Mouse (Mus musculus) ovary, postnatal 10 days (tissue): ENCODE data around the gene Cfd.
A peak's percentile ranks its signal among the peaks of the same experiment; 100 is the strongest.
"Not testable (repeated sequence)": the region's sequence is repeated elsewhere in the genome, so short reads cannot be mapped to it uniquely, and the experiment has no call there.

Experiments used
- DNase-seq: peaks from one replicate; pipeline ENCODE4 v3.0.0; 2022; ENCODE audit warnings: low spot score

The Cfd gene

DNA sequence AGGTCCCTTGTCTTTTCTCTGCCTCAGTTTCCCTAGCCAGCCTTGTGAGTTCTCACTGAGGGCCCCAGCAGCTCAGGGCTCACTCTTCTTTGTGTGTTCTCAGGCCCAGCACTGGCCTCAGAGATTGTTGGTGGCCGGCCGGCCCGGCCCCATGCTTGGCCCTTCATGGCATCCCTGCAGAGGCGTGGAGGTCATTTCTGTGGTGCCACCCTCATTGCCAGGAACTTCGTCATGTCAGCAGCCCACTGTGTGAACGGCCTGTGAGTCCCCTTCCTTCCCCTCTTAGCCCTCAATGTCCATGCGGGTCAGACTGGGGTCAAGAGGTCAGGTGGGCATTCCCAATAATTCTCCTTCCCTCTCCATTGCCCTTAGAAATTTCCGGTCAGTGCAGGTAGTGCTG is 4.0 kb upstream of the Cfd start:
- DNase-seq = no peak

DNA sequence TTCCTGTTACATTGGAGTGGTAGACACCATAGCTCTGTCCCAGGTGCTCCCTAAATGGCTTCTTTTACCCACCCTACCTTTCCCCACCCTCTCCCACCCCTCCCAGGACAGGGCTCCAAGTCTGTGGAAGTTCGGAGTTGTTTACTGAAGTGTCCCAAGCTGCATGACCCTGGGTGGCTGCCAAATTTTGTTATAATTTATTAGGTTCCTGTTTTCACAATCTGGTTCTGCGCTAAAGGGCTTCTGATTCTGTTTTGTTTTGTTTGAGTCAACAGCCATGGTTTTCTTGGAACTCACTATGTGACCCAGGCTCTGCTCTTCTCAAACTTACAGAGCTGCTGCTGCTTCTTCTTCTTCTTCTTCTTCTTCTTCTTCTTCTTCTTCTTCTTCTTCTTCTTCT is 1.3 kb upstream of the Cfd start:
- no peak for DNase-seq

DNA sequence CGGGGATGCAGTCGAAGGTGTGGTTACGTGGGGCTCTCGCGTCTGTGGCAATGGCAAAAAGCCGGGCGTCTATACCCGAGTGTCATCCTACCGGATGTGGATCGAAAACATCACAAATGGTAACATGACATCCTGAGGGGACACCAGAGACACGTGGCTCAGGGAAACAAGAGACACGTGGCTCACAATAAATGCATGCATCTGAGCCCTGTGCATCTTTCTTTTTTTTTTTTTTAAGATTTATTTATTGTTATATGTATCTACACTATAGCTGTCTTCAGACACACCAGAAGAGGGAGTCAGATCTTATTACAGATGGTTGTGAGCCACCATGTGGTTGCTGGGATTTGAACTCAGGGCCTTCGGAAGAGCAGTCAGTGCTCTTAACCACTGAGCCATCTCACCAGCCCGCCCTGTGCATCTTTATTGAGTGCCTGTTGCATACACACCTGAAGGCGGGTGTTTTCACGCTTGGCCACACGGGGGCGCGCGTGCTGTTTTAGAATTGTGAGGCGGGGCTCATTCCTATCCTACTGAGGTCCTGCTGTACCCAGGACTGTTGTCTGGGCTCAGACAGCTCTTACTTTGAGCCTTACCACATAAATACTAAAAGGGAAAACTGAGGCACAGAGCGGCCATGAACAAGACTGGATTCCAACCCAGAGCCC is 1.9 kb downstream of the Cfd start:
- not testable (repeated sequence) for DNase-seq

DNA sequence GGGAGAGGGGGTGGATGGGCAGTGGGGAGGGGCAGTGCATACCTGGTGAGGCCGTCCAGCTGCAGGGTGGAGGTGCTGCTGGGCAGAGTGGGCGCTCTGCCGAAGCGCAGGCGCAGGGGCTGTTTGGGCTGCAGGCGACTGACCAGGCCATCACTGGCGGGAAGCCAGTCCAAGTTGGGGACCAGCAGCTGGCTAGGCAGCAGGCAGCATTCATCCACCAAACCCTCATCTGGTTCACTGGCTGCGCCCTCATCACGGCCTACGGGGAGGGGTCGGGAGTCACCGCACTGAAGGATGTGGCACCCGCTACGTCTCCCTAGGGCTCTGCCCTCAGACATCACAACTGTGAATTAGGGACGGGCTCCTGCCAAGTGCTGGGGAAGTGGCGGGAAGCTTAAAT is 5.7 kb downstream of the Cfd start:
- DNase-seq = no peak

DNA sequence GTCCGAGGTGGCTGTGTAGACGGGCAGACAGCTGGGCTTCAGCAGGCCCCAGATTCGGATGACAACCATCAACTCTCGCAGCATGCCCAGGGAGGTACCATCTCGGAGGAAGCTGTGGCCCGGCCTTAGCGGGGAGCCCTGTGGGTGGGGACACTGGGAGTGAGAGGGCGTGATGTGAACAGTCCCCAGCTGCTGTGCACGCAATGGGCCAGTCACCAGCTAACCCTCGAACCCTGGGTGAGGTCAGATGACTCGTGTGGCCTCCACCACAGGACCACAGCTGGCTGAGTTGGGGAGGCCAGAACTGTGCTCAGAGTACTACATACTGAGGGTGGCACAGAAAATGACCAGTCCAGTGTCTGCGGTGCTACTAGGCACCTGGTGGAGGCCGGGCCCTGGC is 6.2 kb downstream of the Cfd start:
- no peak for DNase-seq

DNA sequence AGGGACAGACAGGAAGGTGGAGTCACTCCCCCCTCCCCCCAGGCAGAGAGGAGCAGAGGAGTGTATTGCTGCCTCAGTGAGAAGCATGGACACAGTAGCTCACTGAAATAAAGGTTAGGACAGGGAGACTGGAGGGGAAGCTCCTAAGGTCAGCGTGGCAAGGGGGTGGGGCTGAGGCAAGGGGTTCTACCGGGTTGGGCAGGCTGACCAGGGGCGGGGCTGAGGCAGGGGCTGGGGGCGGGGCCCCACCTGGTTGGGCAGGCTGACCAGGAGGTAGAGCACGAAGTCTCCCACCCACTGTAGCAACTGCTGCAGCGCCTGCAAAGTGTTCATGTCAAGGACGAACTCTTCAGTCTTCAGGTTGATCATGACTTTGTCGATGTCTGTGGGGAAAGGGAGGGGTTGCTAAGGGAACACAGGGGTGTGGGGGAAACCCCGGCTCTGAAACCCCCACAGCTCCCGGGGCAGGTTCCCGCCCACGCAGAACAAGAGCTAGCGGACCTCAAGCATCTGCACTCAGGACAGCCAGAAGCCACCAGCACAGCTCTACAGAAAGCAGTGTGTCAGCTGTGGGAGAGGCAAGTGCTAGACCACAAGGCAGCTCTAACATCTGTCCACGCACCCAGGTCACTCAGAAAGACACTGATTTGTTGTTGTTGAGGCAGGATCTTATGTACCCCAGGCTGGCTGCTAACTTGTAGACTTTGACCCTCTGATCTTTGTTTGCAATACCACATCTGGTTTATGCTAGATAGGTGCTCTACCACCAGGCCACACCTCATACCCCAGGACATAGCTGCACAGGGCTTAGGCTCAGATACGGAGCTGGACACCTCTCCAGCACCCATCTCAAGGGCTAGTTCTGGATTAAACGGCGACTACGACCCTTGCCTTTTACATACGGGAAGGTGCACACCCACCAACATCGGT is 6.9 kb downstream of the Cfd start:
- DNase-seq = no peak

DNA sequence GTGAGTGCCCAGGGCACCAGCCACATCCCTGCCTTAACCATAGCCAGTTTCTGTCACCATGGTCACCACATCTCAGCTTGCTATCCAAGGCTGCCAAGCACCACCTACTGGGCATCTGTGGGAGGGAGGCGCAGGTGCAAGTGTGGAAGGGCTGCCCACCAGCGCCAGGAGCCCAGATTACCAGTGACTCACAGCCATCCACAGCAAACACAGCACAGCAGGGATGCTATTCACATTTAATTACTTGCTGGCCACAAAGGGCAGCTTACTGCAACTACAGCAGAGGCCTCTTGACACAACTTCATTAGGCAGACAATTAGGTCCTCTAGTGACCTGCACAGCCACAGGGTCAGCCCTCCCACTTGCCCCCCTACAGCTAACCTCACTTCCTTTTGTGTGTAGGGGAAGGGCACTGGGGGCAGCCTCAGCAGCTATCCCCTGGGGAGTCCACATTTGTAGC is 10.3 kb downstream of the Cfd start:
- DNase-seq = no peak

DNA sequence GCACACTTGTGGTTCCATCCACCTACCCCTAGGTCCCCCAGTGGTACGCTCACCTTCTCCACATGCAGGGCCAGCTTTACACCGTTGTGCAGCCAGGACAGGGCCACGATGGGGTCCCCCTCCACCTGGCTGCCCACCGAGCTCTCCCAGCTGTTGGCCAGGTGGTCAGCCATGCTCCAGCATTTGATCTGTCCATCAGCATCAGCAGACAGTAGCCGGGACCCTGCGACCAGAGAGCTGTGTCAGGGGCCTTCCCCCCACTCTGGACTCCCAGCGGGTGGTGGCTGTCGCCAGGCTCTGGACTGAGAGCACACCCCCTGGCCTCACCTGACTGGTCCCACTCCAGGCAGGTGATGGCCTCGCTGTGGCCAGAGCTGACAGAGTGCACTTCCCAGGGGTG is 16.1 kb downstream of the Cfd start:
- DNase-seq = no peak

DNA sequence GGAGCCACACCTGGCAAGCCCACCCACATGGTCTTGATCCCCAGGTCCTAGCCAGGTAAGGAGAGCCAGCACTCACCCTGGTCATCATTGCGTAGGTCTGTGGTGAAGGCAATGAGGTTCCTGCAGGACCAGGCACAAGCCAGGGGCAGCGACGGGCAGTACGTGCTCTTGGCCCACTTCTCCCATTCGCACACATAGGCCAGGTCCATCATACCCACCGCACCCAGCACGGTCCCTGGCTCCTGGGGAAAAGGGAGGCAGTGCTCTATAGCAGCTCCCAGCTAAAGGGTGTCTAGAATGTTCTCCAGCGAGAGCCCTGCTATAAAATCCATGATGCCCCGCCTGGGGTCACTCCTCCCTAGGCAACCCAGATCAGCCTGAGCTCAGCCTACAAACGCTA is 16.8 kb downstream of the Cfd start:
- DNase-seq = no peak

DNA sequence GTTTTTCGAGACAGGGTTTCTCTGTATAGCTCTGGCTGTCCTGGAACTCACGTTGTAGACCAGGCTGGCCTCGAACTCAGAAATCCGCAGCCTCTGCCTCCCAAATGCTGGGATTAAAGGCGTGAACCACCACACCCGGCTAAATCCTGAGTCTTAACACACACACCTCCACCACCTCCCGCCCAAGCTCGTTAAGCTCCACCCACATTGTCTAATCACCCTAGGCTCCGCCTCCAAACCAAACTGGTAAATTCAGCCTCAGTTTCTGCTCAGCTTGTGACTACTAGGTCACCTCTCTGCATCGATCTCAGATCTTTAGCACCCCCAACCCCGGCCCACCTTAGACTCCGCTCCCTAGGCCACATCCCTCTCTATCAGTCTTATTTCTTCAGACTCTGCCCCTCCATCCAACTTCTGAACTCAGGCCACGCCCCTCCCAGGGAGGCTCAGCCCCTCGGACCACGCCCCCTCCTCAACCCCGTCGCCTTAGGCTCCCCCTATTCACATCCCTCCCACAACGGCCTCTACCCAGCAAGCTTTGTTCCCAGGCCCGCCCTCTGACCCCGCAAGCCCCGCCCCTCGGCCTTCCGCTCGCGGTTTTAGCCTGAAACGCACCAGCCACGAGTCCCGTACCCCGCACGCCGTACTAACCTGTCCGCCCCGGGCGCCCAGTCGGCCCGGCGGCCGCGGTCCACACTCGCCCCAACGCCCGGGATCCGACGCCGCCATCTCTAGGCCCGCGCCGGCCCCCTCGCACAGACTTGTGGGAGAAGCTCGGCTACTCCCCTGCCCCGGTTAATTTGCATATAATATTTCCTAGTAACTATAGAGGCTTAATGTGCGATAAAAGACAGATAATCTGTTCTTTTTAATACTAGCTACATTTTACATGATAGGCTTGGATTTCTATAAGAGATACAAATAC is 17.8 kb downstream of the Cfd start, which contains the start of gene Med16:
Gene Med16 (minus strand): TSS at position 757 of the 925 bp plus-strand sequence.
- DNase-seq = peak; percentile 92

DNA sequence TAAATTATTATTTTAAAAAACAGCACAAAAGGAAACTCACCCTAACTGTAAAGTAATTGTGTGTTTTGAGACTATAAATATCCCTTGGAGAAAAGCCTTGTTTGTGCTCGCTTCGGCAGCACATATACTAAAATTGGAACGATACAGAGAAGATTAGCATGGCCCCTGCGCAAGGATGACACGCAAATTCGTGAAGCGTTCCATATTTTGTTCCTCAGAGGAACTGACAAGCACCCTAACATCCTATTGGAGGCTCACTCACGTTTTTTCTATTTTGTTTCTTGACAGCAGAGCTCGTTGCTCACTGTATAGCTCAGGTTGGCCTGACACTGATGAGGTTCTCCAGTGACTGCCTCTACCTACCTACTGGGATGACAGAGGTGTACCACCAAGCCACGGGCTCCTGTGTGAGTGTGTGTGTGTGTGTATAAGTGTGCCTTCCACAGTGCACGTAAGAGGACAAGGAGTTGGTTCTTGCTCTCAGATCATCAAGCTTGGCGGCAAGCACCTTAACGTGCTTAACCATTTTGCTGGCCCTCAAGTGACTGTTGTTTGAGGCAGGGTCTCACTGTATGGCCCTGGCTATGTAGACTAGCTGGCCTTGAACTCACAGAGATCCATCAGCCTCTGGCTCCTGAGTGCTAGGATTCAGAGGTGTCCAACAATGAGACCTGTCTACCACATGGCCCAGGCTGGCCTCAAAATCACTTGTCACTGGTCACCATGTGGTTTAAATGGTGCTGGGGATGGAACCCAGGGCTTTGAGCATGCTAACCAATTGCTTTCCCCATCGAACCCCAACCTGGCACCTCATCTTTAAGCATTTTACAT is 18.7 kb downstream of the Cfd start:
- no peak for DNase-seq

DNA sequence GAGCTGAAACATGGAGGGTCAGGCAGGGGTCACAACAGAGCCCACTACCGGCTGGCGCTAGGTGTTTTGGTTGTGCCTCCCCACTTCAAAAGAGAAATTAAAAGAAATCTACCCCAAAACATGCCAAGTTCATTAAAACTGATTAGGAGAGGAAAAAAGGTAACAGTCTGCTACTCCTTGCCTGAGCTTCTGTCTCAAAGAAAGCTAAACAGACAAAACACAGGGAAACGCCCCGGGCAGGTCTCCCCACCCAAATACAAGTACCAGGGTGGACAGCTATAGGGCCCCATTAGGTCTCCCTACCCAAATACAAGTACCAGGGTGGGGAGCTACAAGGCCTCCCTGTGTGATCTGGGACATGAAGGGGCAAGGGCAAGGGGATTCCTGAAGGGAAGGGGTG is 19.9 kb downstream of the Cfd start, which contains the start of gene Gm26602:
Gene Gm26602 (plus strand): TSS at position 301 of the 400 bp plus-strand sequence.
- no peak for DNase-seq

DNA sequence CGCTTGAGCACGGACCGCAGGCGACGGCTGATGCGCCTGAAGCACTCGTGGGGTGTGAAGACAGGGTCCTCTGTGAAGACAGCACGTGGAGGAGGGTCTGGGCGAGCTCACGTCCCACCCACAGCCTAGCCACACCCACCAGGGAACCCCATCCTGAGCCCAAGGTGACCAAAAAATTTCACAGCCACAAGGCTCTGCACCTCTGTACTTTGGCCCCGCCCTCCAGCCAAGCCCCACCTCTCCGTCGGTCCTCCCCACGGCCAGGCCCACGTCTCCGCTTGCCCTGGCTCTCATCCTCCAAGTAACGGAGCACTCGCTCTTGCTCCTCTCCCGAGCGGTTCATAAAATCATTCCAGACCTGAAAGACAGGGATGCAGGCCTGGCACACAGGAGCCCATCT is 21.8 kb downstream of the Cfd start:
- DNase-seq = no peak

DNA sequence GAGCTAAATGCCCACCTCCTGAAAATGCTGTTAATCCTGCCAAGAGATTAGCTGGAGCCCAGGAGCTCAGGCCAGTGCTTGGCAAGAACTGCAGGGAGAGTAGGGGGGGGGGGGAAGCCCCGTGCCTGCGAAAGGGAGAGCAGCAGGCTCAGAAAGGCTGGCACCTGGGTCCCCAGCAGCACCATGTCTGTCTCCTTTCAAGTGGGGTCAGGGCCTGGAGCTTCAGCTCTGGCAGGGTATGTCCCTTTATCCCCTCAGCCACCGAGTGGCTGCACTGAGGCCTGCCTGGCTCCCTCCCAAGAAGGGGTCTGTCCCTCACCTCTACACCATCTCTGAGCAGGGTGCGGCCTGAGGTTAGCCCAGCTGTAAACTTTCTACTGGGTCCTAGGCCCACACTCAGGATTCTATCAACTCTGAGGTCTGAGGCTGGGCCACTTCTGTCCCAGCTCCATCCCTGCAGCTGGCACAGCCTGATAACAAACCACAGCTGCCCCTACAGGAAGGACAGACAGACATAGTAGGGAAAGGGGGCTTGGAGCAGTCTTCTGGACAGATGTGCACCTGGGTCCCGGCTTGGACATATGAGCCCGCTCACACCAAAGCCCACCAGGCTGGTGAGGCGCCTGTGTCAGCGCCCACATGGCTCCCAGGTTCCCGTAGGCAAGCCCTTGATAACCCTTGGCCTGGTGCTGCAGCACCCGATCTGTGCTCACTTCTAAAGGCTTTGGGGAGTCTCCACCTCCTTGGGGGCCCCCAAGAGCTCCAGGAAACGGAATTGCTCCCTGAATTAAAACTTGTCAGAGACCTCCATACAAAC is 23.7 kb downstream of the Cfd start:
- DNase-seq = no peak

DNA sequence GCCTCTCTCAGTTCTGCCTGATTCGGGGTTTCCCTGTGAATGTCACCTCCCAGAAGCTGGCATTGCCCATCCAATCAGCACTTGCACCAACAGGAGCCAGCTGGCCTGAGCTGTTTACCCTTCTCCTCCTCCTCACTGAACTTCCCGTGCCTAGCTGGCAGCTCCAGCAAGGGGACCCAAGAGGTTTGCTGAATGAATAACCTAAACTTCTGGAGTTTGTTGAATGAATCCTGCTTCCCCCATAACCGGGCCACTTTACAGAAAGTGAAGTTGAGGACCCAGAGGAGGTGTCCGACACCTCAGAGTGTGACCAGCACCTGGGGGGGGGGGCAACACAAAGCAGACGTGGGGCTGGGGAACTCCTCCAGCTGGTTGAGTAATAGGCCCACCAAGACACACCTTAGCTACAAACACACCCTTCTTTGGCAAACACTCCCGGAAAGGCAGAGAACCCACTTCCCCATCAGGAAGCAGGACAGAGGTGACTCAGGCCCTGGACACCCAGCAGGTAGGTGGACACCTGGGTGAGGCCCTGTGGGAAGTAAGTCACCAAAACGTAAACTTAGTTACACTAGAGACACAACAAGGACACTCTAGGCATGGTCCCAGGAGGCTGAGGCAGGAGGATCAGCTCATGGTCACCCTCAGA is 24.4 kb downstream of the Cfd start:
- no peak for DNase-seq

DNA sequence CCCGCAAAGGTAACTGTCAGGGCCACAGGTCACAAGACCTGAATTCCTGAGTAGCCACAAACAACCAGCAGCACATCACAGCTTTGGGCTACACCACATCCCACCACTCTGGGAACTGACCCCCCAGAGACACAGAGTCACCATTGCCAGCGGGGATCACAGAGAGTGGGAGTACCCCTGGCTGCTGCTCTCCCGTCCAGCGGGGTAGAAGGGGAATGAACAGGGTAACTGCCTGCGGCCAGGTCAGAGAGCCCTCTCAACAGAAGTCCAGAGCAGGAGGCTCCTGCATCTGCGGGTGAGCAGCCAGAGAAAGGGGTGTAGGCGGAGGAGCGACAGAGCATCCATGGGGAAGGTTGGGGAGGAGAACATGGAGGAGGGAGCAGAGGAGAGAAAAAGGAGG is 25.4 kb downstream of the Cfd start:
- no peak for DNase-seq

DNA sequence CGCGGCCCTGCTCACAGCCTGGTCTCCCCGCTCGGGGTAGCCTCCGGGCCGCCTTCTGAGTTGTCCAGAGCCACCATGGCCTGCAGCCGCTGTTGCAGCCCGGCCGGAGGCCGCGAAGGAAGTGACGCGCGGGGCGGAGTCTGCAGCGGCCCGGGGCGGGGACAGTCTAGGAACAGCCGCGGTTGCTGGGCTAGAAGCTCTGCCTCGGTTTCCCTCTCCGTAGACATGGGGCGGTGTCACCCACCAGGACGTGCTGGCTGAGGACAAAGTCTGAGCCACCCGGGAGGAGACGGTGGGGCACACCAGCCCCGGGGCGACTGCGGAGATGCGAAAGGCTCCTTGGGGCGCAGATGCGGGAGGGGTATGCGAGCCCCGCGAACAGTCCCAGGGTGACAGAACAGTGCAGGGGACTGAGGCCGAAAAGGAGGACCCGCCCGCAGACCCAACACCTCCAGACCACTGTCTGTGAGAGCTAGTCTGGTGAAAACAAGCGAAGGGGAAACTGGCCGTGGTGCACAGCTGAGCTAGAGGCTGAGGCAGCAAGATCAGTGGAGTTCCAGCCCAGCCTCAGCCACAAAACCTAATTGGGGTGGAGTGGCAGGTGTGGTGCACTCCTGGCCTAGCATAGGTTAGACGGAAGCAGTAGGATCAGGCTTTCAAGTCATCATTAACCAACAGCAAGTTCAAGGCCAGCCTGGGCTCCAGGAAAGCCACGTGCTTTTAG is 26.3 kb downstream of the Cfd start, which contains the start of gene Kiss1r:
Gene Kiss1r (plus strand): TSS at position 164 of the 724 bp plus-strand sequence.
- peak; percentile 77 for DNase-seq

DNA sequence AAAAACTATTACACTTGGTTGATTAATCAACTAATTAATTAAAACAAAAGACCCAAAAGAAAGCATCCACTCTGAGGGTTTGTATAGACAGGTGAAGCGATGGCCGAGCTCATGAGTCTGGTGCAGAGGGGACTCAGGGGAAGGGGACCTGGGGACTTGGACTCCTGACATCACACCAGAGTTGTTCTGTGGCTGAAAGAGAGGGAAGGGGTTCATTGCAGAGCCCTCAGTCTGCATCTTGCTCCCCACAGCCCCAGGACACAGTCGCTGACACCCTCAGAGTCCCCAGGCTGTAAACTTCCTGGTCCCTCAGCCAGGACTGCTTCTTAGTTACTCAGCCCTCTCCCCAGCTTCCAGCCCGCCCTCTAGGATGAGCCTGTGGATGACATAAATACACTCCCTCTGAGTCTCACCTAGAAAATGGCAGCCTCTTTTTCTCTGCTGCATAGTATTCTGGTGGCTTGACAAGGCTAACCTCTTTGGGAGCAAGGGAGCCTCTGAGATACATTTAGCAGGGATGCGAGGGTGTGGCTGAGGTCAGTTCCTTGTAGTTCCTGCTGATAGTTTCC is 27.0 kb downstream of the Cfd start:
- no peak for DNase-seq
